Mouse (Mus musculus) liver, adult 2 months (tissue): Measurements from ENCODE around the gene Pomgnt1.

Source experiments
- CTCF ChIP-seq: fragments of 200-500 bp; IDR thresholded peaks from 2 replicates; pipeline ENCODE4 v1.5.1; 2011; ENCODE audit warnings: low read depth, low read length, control low read depth
- POLR2A ChIP-seq: fragments of 200-500 bp; IDR thresholded peaks from 2 replicates; pipeline ENCODE4 v1.6.1; 2011; ENCODE audit warnings: low read length, control low read depth; ENCODE audit not compliant: insufficient read depth; ENCODE audit errors: extremely low read depth

DNA sequence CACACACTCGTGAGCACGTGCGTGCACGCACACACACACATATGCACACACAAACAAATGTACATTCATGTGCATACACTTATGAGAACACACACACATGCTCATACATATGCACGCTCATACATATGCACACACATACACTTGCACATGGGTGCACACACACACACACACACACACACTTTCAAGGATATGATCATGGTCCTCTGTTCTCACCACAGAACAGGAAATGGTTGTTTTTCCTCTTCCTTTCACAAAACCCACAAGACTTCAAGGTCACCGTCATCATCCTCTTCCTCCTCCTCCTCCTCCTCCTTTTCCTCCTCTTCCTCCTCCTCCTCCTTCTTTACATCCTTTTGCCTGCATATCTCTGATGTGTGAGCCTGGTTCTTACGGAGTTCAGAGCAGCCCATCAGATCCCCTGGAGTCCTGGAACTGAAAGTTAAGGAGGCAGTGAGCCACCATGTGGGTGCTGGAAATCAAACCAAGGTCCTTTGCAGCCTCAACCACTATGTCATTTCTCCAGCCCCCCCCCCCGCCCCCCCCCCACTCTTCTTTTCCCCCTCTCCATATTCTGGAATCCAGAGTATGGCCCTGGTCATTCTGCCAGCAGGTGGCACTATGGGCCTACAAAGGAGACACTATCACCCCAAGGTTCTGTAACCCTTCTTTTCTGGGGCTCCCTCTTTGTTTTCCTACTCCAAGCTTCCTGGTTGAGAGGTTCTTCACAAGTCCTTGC lies 45.1 kb downstream of the Pomgnt1 start:
- TF ChIP-seq CTCF (peak; percentile 63; the same call in 1 of the 2 replicates), POLR2A (no peak)
